Mouse (Mus musculus) urinary bladder, adult 18-20 months (tissue): ENCODE results near the gene Nlrp2.

Experiments used
- DNase-seq, 2 experiments: peaks; one replicate each; pipeline ENCODE4 v3.0.0; 2022; ENCODE audit warnings: low spot score in 2 of 2, mixed read lengths in 2 of 2

Gene Nlrp2

GRCm38 (mm10) chr7:5350935-5351334 lies at the start of gene Nlrp2:
Nlrp2 (minus strand) TSS chr7:5351035.
- DNase-seq, result no peak

GRCm38 (mm10) chr7:5366724-5367123 lies 15.9 kb upstream of the Nlrp2 start:
- DNase-seq, result no peak

GRCm38 (mm10) chr7:5363599-5363998 lies 12.8 kb upstream of the Nlrp2 start:
- no peak for DNase-seq

- DNase-seq, result no peak
Observed at GRCm38 (mm10) chr7:5350237-5350636, 598 bp downstream of the Nlrp2 start, which contains the start of gene Gm5065. Gm5065 (plus strand) TSS chr7:5350537.

GRCm38 (mm10) chr7:5327511-5327910 lies 23.3 kb downstream of the Nlrp2 start:
- DNase-seq, result no peak

GRCm38 (mm10) chr7:5288281-5288680 lies 62.6 kb downstream of the Nlrp2 start:
- no peak for DNase-seq

DNA sequence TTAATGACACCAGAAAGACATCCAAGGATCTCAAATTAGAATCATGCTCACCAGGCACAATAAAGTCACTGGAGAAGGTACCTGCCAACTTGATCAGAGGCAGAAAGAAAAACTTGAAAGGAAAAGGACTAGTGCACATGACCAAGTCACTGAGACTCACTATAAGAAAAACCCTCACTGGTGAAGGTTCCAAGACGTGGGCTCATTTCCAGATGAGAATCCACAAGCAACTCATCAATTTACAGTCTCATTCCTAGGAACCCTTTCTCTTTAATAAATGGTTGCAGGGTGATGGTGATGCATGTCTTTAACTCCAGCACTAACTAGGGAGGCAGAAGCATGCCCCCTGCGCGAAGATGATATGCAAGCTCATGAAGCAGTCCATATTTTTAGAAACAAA lies 87.8 kb downstream of the Nlrp2 start:
- DNase-seq, result no peak
